Mouse (Mus musculus): ENCODE measurements around the gene 9230112D13Rik. TPM values are rescaled to one million over a fixed set of nuclear protein-coding genes. Genes with fewer than 3 reads are reported as not detected.

Gene 9230112D13Rik
- polyA plus RNA-seq, 1 experiment from 2014 or later = not detected

Other genes with a start within 250 kb of the 9230112D13Rik start
- gene Shld2, start 212.3 kb downstream of the 9230112D13Rik start, polyA plus RNA-seq (2015; fragmentation: Nextera tagmentation; extraction: Ambion mirVana) = 7.6 and 8.3 TPM in 2 replicates
- 145 and 155 TPM in 2 replicates for gene Glud1, start 212.1 kb downstream of the 9230112D13Rik start, polyA plus RNA-seq (2015; fragmentation: Nextera tagmentation; extraction: Ambion mirVana)
- 0.35 and 0.57 TPM in 2 replicates for gene Fam25c, start 167.4 kb downstream of the 9230112D13Rik start, polyA plus RNA-seq (2015; fragmentation: Nextera tagmentation; extraction: Ambion mirVana)
- 0.11 and 0.24 TPM in 2 replicates for gene Sncg, start 148.0 kb downstream of the 9230112D13Rik start, polyA plus RNA-seq (2015; fragmentation: Nextera tagmentation; extraction: Ambion mirVana)
- 3.0 and 3.4 TPM in 2 replicates for gene Mmrn2, start 147.3 kb downstream of the 9230112D13Rik start, polyA plus RNA-seq (2015; fragmentation: Nextera tagmentation; extraction: Ambion mirVana)
- gene Bmpr1a, start 19.5 kb downstream of the 9230112D13Rik start, polyA plus RNA-seq (2015; fragmentation: Nextera tagmentation; extraction: Ambion mirVana) = 2.0 and 3.0 TPM in 2 replicates
- gene Ldb3, start 65.9 kb upstream of the 9230112D13Rik start, polyA plus RNA-seq (2015; fragmentation: Nextera tagmentation; extraction: Ambion mirVana) = 2.0 and 6.0 TPM in 2 replicates
- 0.15 TPM in 1 of 2 replicates, not detected in the other for gene Opn4, start 77.3 kb upstream of the 9230112D13Rik start, polyA plus RNA-seq (2015; fragmentation: Nextera tagmentation; extraction: Ambion mirVana)
- 18.0 and 20.1 TPM in 2 replicates for gene Wapl, start 151.1 kb upstream of the 9230112D13Rik start, polyA plus RNA-seq (2015; fragmentation: Nextera tagmentation; extraction: Ambion mirVana)

All from liver, embryonic 16.5 days (tissue).